Mouse (Mus musculus): ENCODE measurements at regions not wholly inside any gene's neighbourhood (a gene's known extent, or its start where the extent isn't known, plus 50 kb on each side); places are given as distances from the start of the nearest gene placed in this dataset.

DNA sequence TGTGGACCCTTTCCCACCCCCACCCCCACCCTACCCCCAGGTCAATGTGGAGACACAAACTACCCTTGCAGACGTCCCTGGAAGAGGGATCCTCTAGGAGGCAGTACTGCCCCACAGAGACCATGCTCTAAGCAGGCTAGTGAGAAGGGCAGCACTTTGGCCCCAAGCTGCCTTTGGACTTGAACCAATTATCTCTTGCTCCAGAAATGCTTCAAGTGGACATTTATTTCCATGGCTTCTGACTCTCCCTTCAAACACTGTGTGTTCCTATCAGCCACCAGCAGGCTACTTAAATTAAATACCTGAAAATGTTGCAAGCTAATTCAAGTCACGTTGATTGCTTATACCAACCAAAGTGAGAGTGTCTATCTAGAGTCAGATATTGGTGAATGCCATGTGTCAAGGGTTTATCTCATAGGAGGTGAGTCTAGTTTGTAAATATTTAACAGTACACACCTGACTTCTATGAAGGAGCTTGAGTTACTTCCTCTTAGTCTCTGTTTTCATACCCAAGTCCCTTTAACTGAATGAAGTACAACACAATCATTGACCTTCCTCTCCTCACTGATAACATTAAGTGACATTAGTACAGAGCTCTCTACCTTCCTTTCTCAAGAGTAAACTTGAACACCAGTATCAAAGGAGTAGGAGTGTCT lies 435.7 kb downstream of the Efnb2 start:
- no peak for DNase-seq (ENCODE audit: extremely low spot score in 1 of 2, low spot score in 1 of 2)

GRCm38 (mm10) chr8:8220395-8221031 lies 440.5 kb downstream of the Efnb2 start:
- no peak for DNase-seq (ENCODE audit: extremely low spot score in 1 of 2, low spot score in 1 of 2)

DNA sequence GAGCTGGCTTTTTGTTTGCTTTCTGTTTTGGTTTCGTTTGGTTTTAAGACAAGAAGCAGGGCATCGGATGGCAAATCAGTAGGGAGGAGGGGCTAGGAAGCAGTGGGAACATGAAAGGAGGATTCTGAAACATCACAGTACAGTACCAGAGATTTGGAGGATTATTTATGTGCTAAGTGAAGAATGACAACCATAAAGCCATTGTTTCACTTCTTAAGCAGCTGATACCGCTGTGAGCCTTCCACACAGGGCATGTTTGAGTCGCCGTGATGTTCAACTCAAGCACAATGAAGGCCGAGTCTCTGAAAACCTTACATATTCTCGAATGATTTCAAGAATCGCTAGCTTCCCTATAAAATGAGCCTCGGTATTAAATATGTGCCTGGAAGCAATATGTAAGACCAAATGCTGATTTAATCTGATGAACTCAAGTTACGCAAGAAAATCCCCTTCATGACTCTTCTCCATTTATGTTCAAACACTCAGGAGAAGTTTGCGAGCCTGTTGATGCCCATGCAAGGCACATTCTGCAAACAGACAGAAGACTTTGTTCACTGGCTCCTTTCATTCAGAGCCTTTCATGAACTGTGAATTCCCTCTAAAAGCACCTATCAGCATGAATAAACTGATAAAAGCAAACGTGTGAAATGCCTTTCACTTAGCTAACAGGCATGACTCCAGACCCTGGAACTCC lies 441.2 kb downstream of the Efnb2 start:
- DNase-seq (ENCODE audit: extremely low spot score in 1 of 2, low spot score in 1 of 2) = no peak

GRCm38 (mm10) chr8:8193036-8193435 lies 468.0 kb downstream of the Efnb2 start:
- no peak for DNase-seq (ENCODE audit: extremely low spot score in 1 of 2, low spot score in 1 of 2)

GRCm38 (mm10) chr8:8186046-8186445 lies 475.0 kb downstream of the Efnb2 start:
- DNase-seq (ENCODE audit: extremely low spot score in 1 of 2, low spot score in 1 of 2) = no peak

- no peak for DNase-seq (ENCODE audit: extremely low spot score in 1 of 2, low spot score in 1 of 2)
These were observed 477.8 kb downstream of the Efnb2 start for GRCm38 (mm10) chr8:8183233-8183622.

GRCm38 (mm10) chr8:8182616-8183232 lies 478.3 kb downstream of the Efnb2 start:
- no peak for DNase-seq (ENCODE audit: extremely low spot score in 1 of 2, low spot score in 1 of 2)

GRCm38 (mm10) chr8:8182108-8182507 lies 478.9 kb downstream of the Efnb2 start:
- DNase-seq (ENCODE audit: extremely low spot score in 1 of 2, low spot score in 1 of 2) = no peak

GRCm38 (mm10) chr8:8174286-8174685 lies 486.8 kb downstream of the Efnb2 start:
- DNase-seq (ENCODE audit: extremely low spot score in 1 of 2, low spot score in 1 of 2) = no peak

DNA sequence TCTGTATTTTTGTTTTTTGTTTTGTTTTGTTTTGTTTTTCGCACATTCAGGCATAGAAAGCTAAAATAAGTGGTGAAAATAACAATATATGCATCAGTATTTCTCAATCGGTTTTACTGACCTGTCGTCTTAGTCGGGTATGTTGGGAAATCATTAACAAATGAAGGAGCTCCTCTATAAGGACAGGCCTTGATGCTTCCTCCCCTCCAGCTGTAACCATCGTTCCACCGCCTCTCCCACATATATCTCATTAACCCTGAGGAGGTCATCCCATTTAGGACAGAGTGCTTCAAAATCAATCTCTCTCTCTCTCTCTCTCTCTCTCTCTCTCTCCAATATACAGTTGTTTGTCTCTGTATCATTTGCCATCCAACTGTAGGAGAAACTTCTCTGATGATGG lies 492.4 kb downstream of the Efnb2 start:
- no peak for DNase-seq (ENCODE audit: extremely low spot score in 1 of 2, low spot score in 1 of 2)

DNA sequence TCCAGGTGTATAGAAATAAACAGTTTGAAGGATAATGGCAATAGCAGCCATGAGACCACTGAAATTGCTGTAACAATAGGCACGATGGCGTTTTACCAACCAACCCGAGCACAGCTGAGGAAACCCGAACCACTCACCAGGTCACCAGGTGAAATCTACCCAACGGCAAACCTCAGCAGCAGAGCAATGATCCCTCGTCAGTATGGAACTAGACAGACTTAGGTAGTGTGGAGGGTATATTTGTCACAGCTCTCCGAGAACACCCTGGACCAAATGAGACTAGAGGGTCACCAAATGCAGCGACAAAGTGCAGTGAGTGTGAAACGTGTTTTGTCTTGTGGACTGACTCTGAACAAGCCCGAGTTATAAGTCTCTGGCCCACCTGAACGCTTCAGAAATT lies 492.8 kb downstream of the Efnb2 start:
- no peak for DNase-seq (ENCODE audit: extremely low spot score in 1 of 2, low spot score in 1 of 2)

- DNase-seq (ENCODE audit: extremely low spot score in 1 of 2, low spot score in 1 of 2) = no peak
These were observed 513.5 kb downstream of the Efnb2 start for GRCm38 (mm10) chr8:8147527-8147926.

GRCm38 (mm10) chr8:8142933-8143495 lies 518.0 kb downstream of the Efnb2 start:
- DNase-seq (ENCODE audit: extremely low spot score in 1 of 2, low spot score in 1 of 2) = no peak

GRCm38 (mm10) chr8:8142461-8142860 lies 518.6 kb downstream of the Efnb2 start:
- DNase-seq (ENCODE audit: extremely low spot score in 1 of 2, low spot score in 1 of 2) = no peak

GRCm38 (mm10) chr8:8139720-8140119 lies 521.3 kb downstream of the Efnb2 start:
- DNase-seq (ENCODE audit: extremely low spot score in 1 of 2, low spot score in 1 of 2) = no peak

DNA sequence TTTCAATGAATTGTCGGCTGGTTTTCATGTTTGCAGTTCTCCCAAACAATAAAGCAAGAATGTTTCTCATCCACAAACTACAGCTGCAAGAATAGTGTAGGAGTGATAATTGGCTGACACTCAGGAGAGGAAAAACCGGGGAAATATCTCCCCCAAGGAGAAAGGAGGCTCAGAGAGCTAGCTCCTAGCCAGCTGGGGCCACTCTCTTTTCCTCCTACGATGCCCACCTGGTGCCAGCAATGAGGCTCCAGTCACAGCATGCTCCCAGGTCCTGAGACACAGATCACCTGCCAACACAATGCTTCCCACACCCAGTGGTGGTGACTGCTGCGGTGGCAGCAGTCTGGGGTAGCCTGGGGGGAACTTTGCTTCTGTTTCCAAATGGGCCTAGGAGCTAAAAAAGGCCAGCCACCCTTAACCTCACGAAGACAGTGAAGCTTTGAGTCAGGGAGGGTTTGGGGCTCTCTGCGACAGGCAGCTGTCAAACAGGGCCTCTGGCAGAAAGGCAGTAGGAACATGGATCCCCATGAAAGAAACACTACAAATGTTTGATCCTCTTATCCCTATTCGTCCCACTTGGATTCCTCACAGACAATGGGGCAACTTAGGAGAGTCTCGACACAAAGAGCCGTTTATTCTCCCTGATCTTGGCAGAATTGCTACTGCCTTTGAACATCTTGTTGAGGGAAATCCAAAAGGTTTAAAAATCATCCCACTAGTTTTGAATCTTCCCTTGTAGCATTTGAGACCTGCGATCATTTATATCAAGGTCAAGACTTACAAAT lies 527.8 kb downstream of the Efnb2 start:
- DNase-seq (ENCODE audit: extremely low spot score in 1 of 2, low spot score in 1 of 2) = no peak

DNA sequence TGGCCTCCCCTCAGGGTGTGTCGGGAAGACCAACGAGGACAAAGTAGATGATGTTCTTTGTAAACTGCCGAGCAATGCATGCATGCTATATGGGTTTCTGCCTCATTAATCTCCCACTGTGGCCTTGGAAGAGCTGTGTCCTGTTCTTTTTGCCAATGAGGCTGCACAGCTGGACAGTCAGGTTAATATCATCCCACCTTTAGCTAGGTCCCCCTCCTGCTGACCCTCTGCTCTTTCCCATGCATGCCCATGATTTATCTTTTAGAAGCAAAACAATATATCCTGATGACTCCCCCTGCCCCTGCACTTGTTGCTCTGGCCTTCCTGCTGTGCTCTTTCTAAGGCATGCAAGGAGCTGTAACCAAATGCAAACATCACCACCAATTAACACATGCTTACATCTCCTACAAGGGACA lies 529.1 kb downstream of the Efnb2 start:
- DNase-seq (ENCODE audit: extremely low spot score in 1 of 2, low spot score in 1 of 2) = no peak

GRCm38 (mm10) chr8:8130806-8131205 lies 530.2 kb downstream of the Efnb2 start:
- no peak for DNase-seq (ENCODE audit: extremely low spot score in 1 of 2, low spot score in 1 of 2)

DNA sequence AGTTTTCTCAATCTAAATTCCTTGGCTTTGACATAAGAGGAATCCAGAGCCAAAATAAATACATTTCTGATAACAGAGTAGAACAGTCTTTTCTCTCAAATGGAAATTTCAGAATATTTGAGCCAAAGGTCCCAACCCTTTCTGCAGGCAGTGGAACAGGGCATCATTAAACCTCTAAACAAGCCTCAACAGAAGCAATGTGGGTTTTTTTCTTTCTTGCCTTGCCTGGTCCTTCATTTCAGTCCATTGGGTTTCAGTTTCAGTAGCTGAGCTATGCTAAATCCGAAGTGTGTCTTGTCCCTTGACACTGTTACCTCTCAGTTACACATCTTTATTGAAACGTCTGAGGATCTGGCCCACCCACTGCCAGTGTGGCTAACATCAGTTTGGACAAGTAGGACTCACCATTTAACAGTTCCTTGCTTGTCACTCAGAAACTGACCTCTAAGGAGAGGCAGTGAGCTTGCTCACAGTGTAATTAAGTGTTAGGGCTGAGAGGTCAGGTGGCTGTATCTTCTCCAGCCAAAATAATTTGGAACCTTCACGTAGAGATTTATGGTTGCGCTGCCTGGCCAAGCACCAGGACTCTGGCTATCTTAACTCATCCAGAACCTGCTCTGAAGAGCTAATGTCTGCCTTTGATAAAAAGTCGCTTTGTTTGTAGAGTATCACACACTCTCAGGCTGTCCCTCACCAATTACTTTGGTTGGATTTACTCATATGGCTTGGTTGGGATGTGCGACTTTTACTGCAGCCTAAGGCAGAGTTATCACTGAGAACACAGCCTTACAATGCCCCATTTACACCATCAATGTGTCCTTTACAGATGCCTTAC lies 545.2 kb downstream of the Efnb2 start:
- no peak for DNase-seq (ENCODE audit: extremely low spot score in 1 of 2, low spot score in 1 of 2)
